Mouse (Mus musculus): ENCODE measurements around the gene Cpped1.

GRCm38 (mm10) chr16:11812119-11812518, 97.1 kb downstream of the Cpped1 start:
- TF ChIP-seq TAL1 (IDR thresholded peaks at IDR 0.05; ENCODE audit: low read length) (no peak), GATA1 (IDR thresholded peaks at IDR 0.05; ENCODE audit: low read length) (no peak)
